ENCODE assay signal across 8 mouse cellular contexts in genomic region chr7:120865100-120865499, GRCm38 (mm10). TPM values are rescaled to one million over a fixed set of nuclear protein-coding genes. Genes with fewer than 3 reads are reported as not detected.
DNase-seq lines count a peak whose midpoint lies in the region; ATAC-seq lines count a peak whose summit lies in the region.

No protein-coding gene starts in this region.

- 16% methylated on average over 7 of the region's 7 CpGs for WGBS in forebrain, embryonic 12.5 days
- 6% methylated on average over 7 of the region's 7 CpGs for WGBS in hindbrain, embryonic 15.5 days
- WGBS in liver, embryonic 15.5 days (ENCODE audit: insufficient replicate concordance): 27% methylated on average over 7 of the region's 7 CpGs

- 0 out of 2 replicates have a peak overlapping the region, but pooled peaks have one; percentile 42 for H3K27ac ChIP-seq in forebrain, embryonic 12.5 days
- H3K27ac ChIP-seq in hindbrain, embryonic 15.5 days (replicated peaks): peak overlapping the region; percentile 67
- peak overlapping the region; percentile 96 for H3K27ac ChIP-seq in liver, embryonic 15.5 days (replicated peaks)

- DNase-seq in urinary bladder, postnatal 14 days (ENCODE audit: low spot score): peak; percentile 72
- DNase-seq in urinary bladder, postnatal 25 days (ENCODE audit: low spot score): no peak
- peak; percentile 69 for DNase-seq in neural tube, embryonic 10.5 days (ENCODE audit: extremely low spot score, low spot score)
- DNase-seq in layer of hippocampus, adult 9-11 months: no peak
- DNase-seq in urinary bladder, adult 2 months (ENCODE audit: low spot score): no peak

- H3K4me2 ChIP-seq in forebrain, embryonic 12.5 days: no peak overlapping the region
- peak overlapping the region; percentile 5; the same call in 1 of the 2 replicates for H3K4me2 ChIP-seq in hindbrain, embryonic 15.5 days
- peak overlapping the region; percentile 54 for H3K4me2 ChIP-seq in liver, embryonic 15.5 days

- H3K9ac ChIP-seq in forebrain, embryonic 12.5 days: no peak overlapping the region
- H3K9ac ChIP-seq in hindbrain, embryonic 15.5 days: no peak overlapping the region
- H3K9ac ChIP-seq in liver, embryonic 15.5 days: peak overlapping the region; percentile 17

- H3K36me3 ChIP-seq in forebrain, embryonic 12.5 days (replicated peaks): no peaks in the 10 kb centered on the region
- no peaks in the 10 kb centered on the region for H3K36me3 ChIP-seq in hindbrain, embryonic 15.5 days
- peaks cover 30% of the 10 kb centered on the region for H3K36me3 ChIP-seq in liver, embryonic 15.5 days (replicated peaks)

- no peak overlapping the region for H3K4me3 ChIP-seq in forebrain, embryonic 12.5 days (replicated peaks)
- H3K4me3 ChIP-seq in hindbrain, embryonic 15.5 days: no peak overlapping the region
- H3K4me3 ChIP-seq in liver, embryonic 15.5 days (replicated peaks): peak overlapping the region; percentile 9

- ATAC-seq in forebrain, embryonic 12.5 days (ENCODE audit: low FRiP score): peak; percentile 91
- peak; percentile 82 for ATAC-seq in hindbrain, embryonic 15.5 days (ENCODE audit: low FRiP score, low read depth)
- ATAC-seq in liver, embryonic 15.5 days (ENCODE audit: insufficient read depth): peak; percentile 55

- H3K9me3 ChIP-seq in forebrain, embryonic 12.5 days: no peaks in the 10 kb centered on the region
- H3K9me3 ChIP-seq in hindbrain, embryonic 15.5 days: no peaks in the 10 kb centered on the region
- H3K9me3 ChIP-seq in liver, embryonic 15.5 days (replicated peaks): no peaks in the 10 kb centered on the region

- peaks cover 51% of the 10 kb centered on the region for H3K4me1 ChIP-seq in forebrain, embryonic 12.5 days
- peaks cover 39% of the 10 kb centered on the region for H3K4me1 ChIP-seq in hindbrain, embryonic 15.5 days (replicated peaks)
- peaks cover 97% of the 10 kb centered on the region for H3K4me1 ChIP-seq in liver, embryonic 15.5 days (replicated peaks)

- H3K27me3 ChIP-seq in forebrain, embryonic 12.5 days: peaks cover 3% of the 10 kb centered on the region; the same call in 1 of the 2 replicates
- no peaks in the 10 kb centered on the region for H3K27me3 ChIP-seq in hindbrain, embryonic 15.5 days
- H3K27me3 ChIP-seq in liver, embryonic 15.5 days: no peaks in the 10 kb centered on the region

RNA-seq across cellular contexts. Expression of gene Eef2k, which starts 22.5 kb away (rescaled TPM):
- 20.6 and 21.3 TPM in 2 replicates for polyA plus RNA-seq in forebrain, embryonic 12.5 days (2016; fragmentation: Nextera tagmentation; extraction: Ambion mirVana)
- 32.5 and 34.3 TPM in 2 replicates for polyA plus RNA-seq in hindbrain, embryonic 15.5 days (2015; fragmentation: Nextera tagmentation; extraction: Ambion mirVana)
- 42.8 and 50.4 TPM in 2 replicates for polyA plus RNA-seq in liver, embryonic 15.5 days (2015; fragmentation: Nextera tagmentation; extraction: Ambion mirVana)
- 94.4 TPM in 2 replicates for polyA plus RNA-seq in urinary bladder, adult 2 months (2012; rRNA removed)

RNA-seq across cellular contexts. Expression of gene Polr3e, which starts 52.4 kb away (rescaled TPM):
- polyA plus RNA-seq in forebrain, embryonic 12.5 days (2016; fragmentation: Nextera tagmentation; extraction: Ambion mirVana): 33.5 and 34.9 TPM in 2 replicates
- 25.0 and 25.6 TPM in 2 replicates for polyA plus RNA-seq in hindbrain, embryonic 15.5 days (2015; fragmentation: Nextera tagmentation; extraction: Ambion mirVana)
- polyA plus RNA-seq in liver, embryonic 15.5 days (2015; fragmentation: Nextera tagmentation; extraction: Ambion mirVana): 12.8 and 13.4 TPM in 2 replicates
- 18.7 and 21.8 TPM in 2 replicates for polyA plus RNA-seq in urinary bladder, adult 2 months (2012; rRNA removed)

RNA-seq across cellular contexts. Expression of gene Gm5737, which starts 52.9 kb away (rescaled TPM):
- not detected in 2 replicates for polyA plus RNA-seq in forebrain, embryonic 12.5 days (2016; fragmentation: Nextera tagmentation; extraction: Ambion mirVana)
- 0.12 TPM in 1 of 2 replicates, not detected in the other for polyA plus RNA-seq in hindbrain, embryonic 15.5 days (2015; fragmentation: Nextera tagmentation; extraction: Ambion mirVana)
- polyA plus RNA-seq in liver, embryonic 15.5 days (2015; fragmentation: Nextera tagmentation; extraction: Ambion mirVana): not detected in 2 replicates
- 0.06 TPM in 1 of 2 replicates, not detected in the other for polyA plus RNA-seq in urinary bladder, adult 2 months (2012; rRNA removed)

Comparison
In these comparisons a context has a peak if more than half of its experiments do, and no peak if none do; other contexts are left out.
1. DNase-seq: peak in urinary bladder, postnatal 14 days (single experiment) and neural tube, embryonic 10.5 days (single experiment); none in urinary bladder, postnatal 25 days (single experiment), layer of hippocampus, adult 9-11 months (single experiment) and urinary bladder, adult 2 months (single experiment).
2. H3K27ac ChIP-seq: peak in every context shown above with its lines; median percentile 96 in liver, embryonic 15.5 days; 67 in hindbrain, embryonic 15.5 days; 42 in forebrain, embryonic 12.5 days.
3. Peak in every context shown above with its lines, with median percentiles within 50 percentile points of each other: ATAC-seq.